Mouse (Mus musculus) ES-Bruce4 (cell line): ENCODE data around the gene Dnajb8. TPM values are rescaled to one million over a fixed set of nuclear protein-coding genes. Genes with fewer than 3 reads are reported as not detected.

Experiments used
- H3K27ac ChIP-seq: 2 replicates; pipeline ENCODE4 v1.5.1; 2012; ENCODE audit warnings: low read length, inconsistent platforms; ENCODE audit not compliant: insufficient read depth
- H3K27me3 ChIP-seq: 2 replicates; pipeline ENCODE4 v1.6.1; 2012; ENCODE audit warnings: mild to moderate bottlenecking, low read length, inconsistent platforms; ENCODE audit not compliant: control insufficient read depth, poor library complexity, insufficient read depth, severe bottlenecking
- H3K36me3 ChIP-seq: 2 replicates; pipeline ENCODE4 v1.6.1; 2012; ENCODE audit warnings: inconsistent platforms, mild to moderate bottlenecking, low read length, moderate library complexity; ENCODE audit not compliant: control insufficient read depth, poor library complexity, insufficient read depth, severe bottlenecking
- H3K4me1 ChIP-seq: one replicate; pipeline ENCODE4 v1.8.1; 2011; ENCODE audit warnings: low read length; ENCODE audit not compliant: control insufficient read depth, insufficient read depth
- H3K4me3 ChIP-seq: 2 replicates; pipeline ENCODE4 v1.5.1; 2011; ENCODE audit warnings: low read depth, mild to moderate bottlenecking, low read length
- H3K9ac ChIP-seq: 2 replicates; pipeline ENCODE4 v1.6.1; 2012; ENCODE audit warnings: low read depth, mild to moderate bottlenecking, inconsistent platforms; ENCODE audit not compliant: poor library complexity, severe bottlenecking
- H3K9me3 ChIP-seq: replicated peaks from 2 replicates; pipeline ENCODE4 v1.6.1; 2012; ENCODE audit warnings: mild to moderate bottlenecking, low read length, inconsistent platforms; ENCODE audit not compliant: control insufficient read depth, poor library complexity, insufficient read depth, severe bottlenecking
- CTCF ChIP-seq: IDR thresholded peaks from one replicate; pipeline ENCODE4 v1.8.1; 2011; ENCODE audit warnings: low read depth, low read length
- EP300 ChIP-seq: IDR thresholded peaks from 2 replicates; pipeline ENCODE4 v1.6.1; 2011; ENCODE audit warnings: low read depth, low read length; ENCODE audit not compliant: insufficient read depth
- POLR2A ChIP-seq: IDR thresholded peaks from one replicate; pipeline ENCODE4 v1.8.1; 2011; ENCODE audit warnings: low read length; ENCODE audit not compliant: insufficient read depth
- polyA plus RNA-seq: library from polyadenylated mRNA; stranded (reverse); fragments of >200 nt; gene quantifications from 2 replicates; pipeline ENCODE4 v1.2.4, GENCODE M21; 2011; ENCODE audit warnings: low read depth; ENCODE audit not compliant: missing spikeins, insufficient read depth, insufficient read length

Dnajb8 gene
- polyA plus RNA-seq, 1 experiment: not detected

DNA sequence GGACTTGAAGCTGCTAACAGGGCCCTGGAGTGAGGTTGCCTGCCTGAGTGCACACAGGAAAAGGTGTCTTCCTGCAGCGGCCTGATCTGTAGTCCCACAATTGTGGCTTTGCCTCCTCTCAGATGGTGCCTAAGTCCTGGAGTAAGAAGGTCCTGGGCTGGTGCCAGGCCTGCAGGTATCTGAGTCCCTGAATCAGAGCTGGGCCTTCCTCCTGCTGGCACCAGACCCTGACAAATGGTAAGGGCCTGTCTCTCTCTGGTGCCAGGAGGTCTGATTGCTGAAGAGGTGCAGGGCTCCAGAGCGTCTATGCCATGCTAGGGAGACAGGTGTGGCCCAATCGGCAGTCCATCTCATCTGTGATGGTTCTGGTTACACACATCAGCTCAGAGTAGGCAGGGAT is 37.6 kb downstream of the Dnajb8 start:
- no peak for TF ChIP-seq EP300
- no peak for TF ChIP-seq POLR2A
- no peak for TF ChIP-seq CTCF
- H3K27me3 ChIP-seq: no peaks in the 10 kb centered on the region
- H3K4me1 ChIP-seq: no peaks in the 10 kb centered on the region
- no peaks in the 10 kb centered on the region for H3K36me3 ChIP-seq
- H3K9ac ChIP-seq: no peak overlapping the region
- no peaks in the 10 kb centered on the region for H3K9me3 ChIP-seq
- no peak overlapping the region for H3K27ac ChIP-seq
- no peak overlapping the region for H3K4me3 ChIP-seq

DNA sequence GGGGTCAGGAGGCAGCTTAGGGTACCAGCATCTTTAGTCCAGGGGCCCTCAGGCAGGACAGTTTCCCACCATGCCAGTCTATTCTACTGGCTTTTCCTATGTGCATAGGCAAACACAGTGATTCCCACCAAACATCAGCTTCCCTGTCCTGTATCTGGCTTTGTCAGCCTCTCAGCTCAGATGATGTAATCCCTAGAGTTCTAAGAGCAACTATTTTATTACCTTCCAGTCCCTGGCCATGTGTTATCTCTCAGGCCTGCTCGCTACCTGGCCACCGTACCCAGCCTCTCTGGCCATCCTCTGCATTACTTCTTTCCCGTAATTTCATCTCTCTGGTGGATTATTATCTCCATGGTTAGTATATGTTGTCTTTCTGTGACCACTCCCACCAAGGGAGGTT is 38.6 kb downstream of the Dnajb8 start:
- Histone ChIP-seq H3K27ac (no peak overlapping the region), H3K4me1 (no peaks in the 10 kb centered on the region), H3K27me3 (no peaks in the 10 kb centered on the region), H3K9me3 (no peaks in the 10 kb centered on the region), H3K36me3 (no peaks in the 10 kb centered on the region), H3K9ac (no peak overlapping the region), H3K4me3 (no peak overlapping the region)
- TF ChIP-seq EP300: no peak

DNA sequence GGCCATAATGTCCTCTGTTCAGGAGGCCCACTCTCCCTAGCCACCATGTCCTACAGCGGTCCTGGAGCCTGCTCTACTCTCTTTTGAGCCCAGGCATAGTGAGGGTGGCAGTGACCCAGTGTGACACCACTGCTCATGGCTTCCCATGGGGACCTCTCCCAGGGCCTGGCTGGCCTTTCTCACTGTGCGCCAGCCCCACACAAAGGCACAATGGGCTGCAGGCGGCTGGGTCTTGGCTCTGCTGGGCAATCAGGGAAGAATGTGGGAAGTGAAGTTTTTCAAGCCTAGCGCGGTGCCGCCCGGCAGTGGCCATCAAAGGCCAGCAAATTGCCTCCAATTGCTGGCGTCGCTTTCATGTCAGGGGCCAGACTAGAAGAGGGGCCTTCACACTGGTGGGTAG is 40.1 kb downstream of the Dnajb8 start:
- TF ChIP-seq EP300: no peak
- no peak for TF ChIP-seq CTCF
- TF ChIP-seq POLR2A: no peak
- no peaks in the 10 kb centered on the region for H3K4me1 ChIP-seq
- no peaks in the 10 kb centered on the region for H3K27me3 ChIP-seq
- H3K9ac ChIP-seq: no peak overlapping the region
- no peaks in the 10 kb centered on the region for H3K36me3 ChIP-seq
- H3K9me3 ChIP-seq: no peaks in the 10 kb centered on the region
- H3K27ac ChIP-seq: no peak overlapping the region
- H3K4me3 ChIP-seq: no peak overlapping the region

DNA sequence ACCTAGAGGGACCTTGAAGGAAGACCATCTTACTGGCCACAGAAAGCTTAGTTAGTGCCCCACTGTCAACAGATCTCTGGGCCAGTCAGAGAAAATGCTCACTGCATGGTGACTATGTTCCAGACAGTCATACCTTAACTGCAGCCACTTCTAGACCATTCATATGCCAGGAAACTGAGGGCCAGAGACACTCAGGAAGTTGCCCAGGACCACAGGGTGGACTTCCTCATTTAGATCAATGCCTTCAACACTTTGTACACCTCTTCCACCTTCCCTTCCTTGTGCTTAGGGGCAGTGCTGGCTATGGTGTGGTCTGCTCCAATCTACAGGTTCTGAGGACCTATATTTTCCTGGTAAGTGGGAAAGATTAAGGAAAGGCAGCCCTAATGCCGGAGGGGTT is 43.3 kb downstream of the Dnajb8 start:
- no peak for TF ChIP-seq POLR2A
- no peak for TF ChIP-seq CTCF
- no peak for TF ChIP-seq EP300
- H3K4me3 ChIP-seq: no peak overlapping the region
- H3K4me1 ChIP-seq: no peaks in the 10 kb centered on the region
- H3K27me3 ChIP-seq: no peaks in the 10 kb centered on the region
- no peaks in the 10 kb centered on the region for H3K36me3 ChIP-seq
- no peaks in the 10 kb centered on the region for H3K9me3 ChIP-seq
- H3K27ac ChIP-seq: no peak overlapping the region
- no peak overlapping the region for H3K9ac ChIP-seq

DNA sequence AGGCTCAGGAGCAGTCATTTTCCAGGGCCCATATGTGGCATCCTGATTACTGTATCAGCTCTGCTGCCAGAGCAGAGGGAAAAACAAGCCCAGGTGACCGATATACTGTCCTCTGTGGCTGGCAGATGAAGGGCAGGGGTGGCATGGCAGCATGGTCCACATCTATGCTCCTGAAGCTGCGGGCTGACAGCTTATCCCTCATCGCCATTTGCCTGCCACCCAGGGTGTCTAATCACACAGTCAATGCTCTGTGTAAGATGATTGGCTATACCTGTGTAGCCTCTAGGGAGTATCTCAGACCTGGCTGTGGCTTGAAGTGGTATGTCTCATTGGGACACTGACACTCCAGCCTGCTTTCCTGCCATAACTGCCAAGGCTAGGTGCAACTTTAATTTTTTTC is 44.0 kb downstream of the Dnajb8 start:
- Histone ChIP-seq H3K27me3 (no peaks in the 10 kb centered on the region), H3K27ac (no peak overlapping the region), H3K4me1 (no peaks in the 10 kb centered on the region), H3K4me3 (no peak overlapping the region), H3K9me3 (no peaks in the 10 kb centered on the region), H3K36me3 (no peaks in the 10 kb centered on the region), H3K9ac (no peak overlapping the region)
- TF ChIP-seq POLR2A (no peak), EP300 (no peak), CTCF (no peak)

DNA sequence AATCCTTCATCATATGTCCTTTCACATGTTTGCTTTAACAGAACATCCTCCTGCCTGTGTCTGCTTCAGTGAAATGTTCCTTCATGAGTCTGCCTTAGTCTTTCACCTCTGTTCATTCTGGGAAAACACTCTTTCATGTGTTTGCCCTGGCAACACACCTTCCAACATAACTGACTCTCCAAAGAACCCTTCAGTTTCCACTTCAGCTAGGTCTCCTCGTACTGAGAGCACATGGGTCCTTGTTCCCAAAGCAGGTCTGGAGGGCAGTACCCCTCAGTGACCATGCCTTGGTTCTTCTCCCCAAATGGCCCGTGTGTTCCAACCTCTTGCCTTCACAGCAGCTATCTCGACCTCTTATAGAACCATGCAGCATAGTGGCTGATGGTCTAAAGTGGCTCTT is 45.0 kb downstream of the Dnajb8 start:
- TF ChIP-seq EP300: no peak
- Histone ChIP-seq H3K4me3 (no peak overlapping the region), H3K27ac (no peak overlapping the region), H3K27me3 (no peaks in the 10 kb centered on the region), H3K9ac (no peak overlapping the region), H3K9me3 (no peaks in the 10 kb centered on the region), H3K4me1 (no peaks in the 10 kb centered on the region), H3K36me3 (no peaks in the 10 kb centered on the region)

DNA sequence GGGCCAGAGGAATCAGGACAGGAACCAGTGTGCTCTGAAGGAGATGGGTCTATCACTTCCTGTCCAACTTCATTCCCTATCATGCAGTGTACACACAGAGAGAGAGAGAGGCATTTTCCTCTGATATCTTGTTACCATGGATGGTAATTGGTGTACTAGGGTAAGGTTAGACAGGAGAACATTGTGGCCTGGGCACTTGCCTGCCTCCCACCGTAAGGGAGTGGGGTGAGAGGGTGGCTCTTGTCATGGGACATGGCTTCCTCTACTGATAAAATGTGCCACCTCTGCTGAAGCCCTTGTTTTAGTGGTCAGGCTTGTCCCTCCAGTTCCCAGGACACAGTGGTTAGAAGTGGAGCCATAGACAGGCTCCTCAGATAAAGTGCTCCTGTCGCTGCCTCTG is 45.9 kb downstream of the Dnajb8 start:
- H3K27ac ChIP-seq: no peak overlapping the region
- TF ChIP-seq POLR2A: no peak
- TF ChIP-seq CTCF: no peak
- no peak for TF ChIP-seq EP300
- no peak overlapping the region for H3K4me3 ChIP-seq
- no peaks in the 10 kb centered on the region for H3K9me3 ChIP-seq
- no peaks in the 10 kb centered on the region for H3K36me3 ChIP-seq
- no peaks in the 10 kb centered on the region for H3K27me3 ChIP-seq
- H3K9ac ChIP-seq: no peak overlapping the region
- no peaks in the 10 kb centered on the region for H3K4me1 ChIP-seq
